Mouse (Mus musculus) mouse trophoblast stem cell (cell line): ENCODE measurements around the gene Rplp2.

Experiments
- in situ Hi-C, 2 experiments: fragments of 300-500 bp; cut with MseI, MboI; formaldehyde crosslinking; loops; 2 replicates in 1 of 2; 3 replicates in 1 of 2; pipeline ENCODE4 v1.15.1; 2025

Rplp2 gene

DNA sequence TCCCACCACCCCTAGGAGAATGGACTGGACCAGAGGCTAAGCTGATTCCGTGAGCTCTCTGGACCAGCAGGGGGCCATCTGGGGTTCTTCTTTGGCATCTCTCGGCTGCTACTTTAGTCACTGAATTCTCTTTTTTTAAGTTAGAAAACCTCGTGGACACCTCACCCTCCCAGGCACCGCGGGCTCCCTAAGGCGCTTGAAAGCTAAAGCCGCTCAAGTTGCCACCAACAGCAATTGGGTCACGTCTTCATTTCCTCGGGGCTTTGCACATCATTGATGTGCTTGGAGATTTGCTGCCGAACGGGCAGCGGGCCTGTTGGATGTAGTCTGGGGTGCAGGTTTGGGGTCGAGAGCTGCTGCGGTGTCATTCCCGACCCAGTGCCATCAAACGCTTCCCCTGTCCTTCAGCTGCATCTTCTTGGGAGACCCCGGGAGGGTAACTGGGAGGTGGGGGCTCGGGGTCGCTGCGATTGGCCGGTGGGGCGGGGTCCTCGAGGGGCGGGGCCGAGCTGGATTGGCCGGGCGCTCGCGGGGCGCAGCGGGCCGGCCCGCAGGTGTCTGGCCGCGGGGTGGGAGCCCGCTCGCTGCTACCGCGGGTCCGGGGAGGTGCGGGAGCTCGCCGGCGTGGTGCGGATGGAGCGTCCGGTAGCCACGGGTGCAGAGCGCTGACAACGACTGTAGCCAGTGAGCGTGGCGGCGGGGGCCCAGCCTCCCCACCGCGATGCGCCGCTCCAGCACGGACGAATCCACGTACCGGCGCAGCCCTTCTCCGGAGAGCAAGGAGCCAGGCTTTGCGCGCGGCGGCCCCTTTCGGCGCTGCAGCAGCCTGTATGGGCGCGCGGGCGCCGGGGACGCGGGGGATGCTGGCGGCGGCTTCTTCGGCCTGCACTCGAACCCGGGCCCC, 34.6 kb downstream of the Rplp2 start:
- in situ Hi-C loops: no loop called here

- in situ Hi-C loops: no loop called here
These were observed 35.4 kb downstream of the Rplp2 start for GRCm38 (mm10) chr7:141482531-141483024.

- in situ Hi-C loops: no loop called here
These were observed 36.0 kb downstream of the Rplp2 start for GRCm38 (mm10) chr7:141483114-141483653.

- in situ Hi-C loops: no loop called here
These were observed 37.3 kb downstream of the Rplp2 start for GRCm38 (mm10) chr7:141484186-141485120.

DNA sequence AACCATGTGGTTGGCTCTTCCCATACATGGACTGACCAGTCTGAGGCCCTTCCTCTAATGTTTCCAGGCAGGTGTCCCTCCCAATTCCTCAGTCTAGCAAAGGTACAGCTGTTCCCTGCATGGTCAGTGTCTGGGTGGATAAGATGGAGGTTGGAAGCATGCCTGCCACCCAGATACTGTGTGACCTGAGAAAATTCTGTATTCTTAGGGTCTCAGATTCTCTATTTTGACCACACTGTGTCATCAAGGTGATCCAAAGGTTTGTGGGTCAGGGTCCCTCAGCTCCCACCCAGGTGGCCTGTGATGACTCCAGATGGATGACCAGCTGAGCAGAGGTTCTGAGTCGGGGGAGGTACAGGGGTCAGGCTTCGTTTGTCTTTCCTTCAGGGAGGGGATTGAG, 38.0 kb downstream of the Rplp2 start:
- in situ Hi-C loops: no loop called here

DNA sequence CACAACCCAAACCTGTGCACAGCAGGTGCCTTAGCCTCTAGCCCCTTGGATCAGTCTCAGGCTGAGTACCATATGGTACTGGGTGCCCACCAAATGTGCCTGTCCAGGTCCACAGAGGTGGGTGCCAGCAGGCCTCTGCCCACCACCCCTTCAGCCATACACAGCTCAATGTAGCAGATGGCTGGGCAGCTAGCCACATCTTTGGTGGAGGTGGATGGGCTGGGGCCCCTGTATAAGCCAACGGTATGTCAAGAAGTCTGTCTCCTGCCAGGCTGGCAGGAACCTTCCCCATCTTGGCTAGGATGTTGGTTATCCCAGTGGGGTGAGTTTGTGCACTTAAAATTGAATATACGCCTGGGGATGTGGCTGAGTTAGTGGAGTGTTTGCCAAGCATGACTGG, 38.4 kb downstream of the Rplp2 start:
- in situ Hi-C loops: no loop called here

GRCm38 (mm10) chr7:141486239-141486638, 39.1 kb downstream of the Rplp2 start:
- in situ Hi-C loops: no loop called here

- in situ Hi-C loops: no loop called here
These were observed 40.0 kb downstream of the Rplp2 start for GRCm38 (mm10) chr7:141487141-141487540.

DNA sequence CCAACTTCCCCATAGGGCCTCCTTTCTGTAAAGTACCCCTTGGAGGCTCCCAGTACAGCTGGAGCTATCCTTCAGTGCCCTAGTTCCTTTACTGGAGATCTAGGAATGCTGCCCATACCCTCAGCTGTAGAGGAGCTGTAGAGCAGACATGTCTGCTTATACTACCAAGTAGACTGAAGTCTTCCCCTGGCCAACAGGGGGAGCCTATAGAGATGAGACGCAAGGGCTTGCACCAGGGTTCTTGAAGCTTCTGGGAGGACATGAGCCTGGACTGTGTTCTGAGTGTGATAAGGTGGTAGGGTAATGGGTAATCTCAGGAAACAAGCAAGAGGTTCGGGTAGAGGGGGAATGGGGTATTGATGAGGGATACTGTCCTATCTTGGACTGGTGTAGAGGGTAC, 44.0 kb downstream of the Rplp2 start:
- in situ Hi-C loops: no loop called here

GRCm38 (mm10) chr7:141492738-141493137, 45.6 kb downstream of the Rplp2 start:
- in situ Hi-C loops: no loop called here

DNA sequence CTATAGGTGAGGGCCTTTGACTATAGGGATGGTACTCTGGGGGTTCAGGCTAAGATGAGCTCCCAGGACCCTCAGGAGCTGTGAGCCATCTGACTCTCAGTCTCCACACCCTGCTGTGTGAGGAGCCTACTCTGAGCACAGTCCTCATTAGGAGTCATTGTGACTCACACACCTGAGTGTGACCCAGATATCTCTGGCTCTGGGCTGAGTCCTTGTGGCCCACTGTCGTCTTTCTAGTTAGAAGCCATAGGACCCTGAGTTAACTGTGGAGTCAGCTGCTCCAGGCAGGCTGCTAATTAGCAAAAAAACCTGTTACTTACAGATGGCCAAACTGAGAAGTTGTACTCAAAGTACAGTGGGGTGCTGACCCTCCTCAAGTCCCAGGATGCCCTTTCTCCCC, 46.6 kb downstream of the Rplp2 start:
- in situ Hi-C loops: no loop called here

DNA sequence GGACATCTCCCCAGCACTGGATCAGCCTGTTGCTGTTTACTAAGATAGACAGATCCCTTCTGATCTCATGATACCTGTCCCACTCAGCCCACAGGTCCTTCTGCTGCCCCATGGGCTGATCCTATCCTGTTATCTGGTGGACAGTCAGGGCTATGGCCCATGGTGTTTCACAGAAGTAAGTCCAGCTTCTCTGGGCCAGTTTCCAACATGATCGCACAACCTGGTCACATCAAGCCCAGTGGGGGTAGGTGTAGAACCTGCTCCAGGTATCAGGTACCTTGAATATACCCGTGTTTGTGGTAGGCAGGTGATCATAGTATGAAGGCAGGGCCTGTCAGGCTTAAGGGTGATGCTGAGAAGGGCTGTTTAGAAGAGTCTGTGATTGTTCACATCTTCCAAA, 48.2 kb downstream of the Rplp2 start:
- in situ Hi-C loops: no loop called here

GRCm38 (mm10) chr7:141495940-141496339, 48.8 kb downstream of the Rplp2 start:
- in situ Hi-C loops: no loop called here

DNA sequence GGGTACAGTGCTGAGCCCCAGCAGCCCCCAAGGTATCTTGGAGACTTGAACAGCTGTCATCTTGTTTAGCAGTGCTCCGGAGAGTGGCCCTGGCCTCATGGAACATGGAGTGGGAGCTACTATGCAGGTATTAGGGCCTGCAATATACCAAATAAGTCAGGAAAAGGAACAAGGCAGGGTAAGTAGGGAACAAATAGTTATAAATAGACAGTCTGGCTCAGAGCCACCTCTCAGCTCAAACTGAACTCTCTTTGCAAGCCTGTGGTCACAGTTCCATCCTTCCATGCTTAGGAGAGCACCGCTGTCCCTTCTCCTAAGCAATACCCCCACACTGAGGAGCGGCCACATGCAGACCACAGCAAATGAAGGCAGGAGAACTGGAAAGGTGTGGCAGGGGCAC, 50.4 kb downstream of the Rplp2 start:
- in situ Hi-C loops: no loop called here
